Mouse (Mus musculus) urinary bladder, adult 2 months (tissue): ENCODE results near the gene Ifi208. TPM values are rescaled to one million over a fixed set of nuclear protein-coding genes. Genes with fewer than 3 reads are reported as not detected.
"Not testable (repeated sequence)": the region's sequence is repeated elsewhere in the genome, so short reads cannot be mapped to it uniquely, and the experiment has no call there.

ENCODE experiments used
- DNase-seq: peaks from one replicate; pipeline ENCODE4 v3.0.0; 2022; ENCODE audit warnings: low spot score
- polyA plus RNA-seq: library from polyadenylated mRNA; depleted of rRNA; stranded (reverse); fragments of >200 nt; gene quantifications from 2 replicates; pipeline ENCODE4 v1.2.3, GENCODE M21; 2012; rRNA removed

The Ifi208 gene
- 0.07 and 0.12 TPM in 2 replicates for polyA plus RNA-seq

GRCm38 (mm10) chr1:173673458-173674097 is at the start of gene Ifi208:
Gene Ifi208, plus strand, starts transcription at chr1:173673675.
- DNase-seq, result not testable (repeated sequence)

GRCm38 (mm10) chr1:173624052-173624451 is 49.4 kb upstream of the Ifi208 start:
- no peak for DNase-seq

GRCm38 (mm10) chr1:173626686-173627085 is 46.8 kb upstream of the Ifi208 start:
- DNase-seq, result no peak

- not testable (repeated sequence) for DNase-seq
Measured at GRCm38 (mm10) chr1:173630622-173631021, 42.9 kb upstream of the Ifi208 start, which contains the start of gene Ifi209. Gene Ifi209, plus strand, starts transcription at chr1:173630917.

GRCm38 (mm10) chr1:173633969-173634645 is 39.4 kb upstream of the Ifi208 start:
- no peak for DNase-seq

GRCm38 (mm10) chr1:173645393-173645792 is 28.1 kb upstream of the Ifi208 start:
- no peak for DNase-seq

GRCm38 (mm10) chr1:173657973-173658372 is 15.5 kb upstream of the Ifi208 start:
- DNase-seq, result no peak

- not testable (repeated sequence) for DNase-seq
Measured at GRCm38 (mm10) chr1:173678605-173679004, 5.1 kb downstream of the Ifi208 start.

GRCm38 (mm10) chr1:173694270-173694669 is 20.8 kb downstream of the Ifi208 start:
- DNase-seq, result no peak

- DNase-seq, result no peak
Measured at GRCm38 (mm10) chr1:173733219-173733618, 59.7 kb downstream of the Ifi208 start.

GRCm38 (mm10) chr1:173735015-173735414 is 61.5 kb downstream of the Ifi208 start:
- not testable (repeated sequence) for DNase-seq

GRCm38 (mm10) chr1:173736986-173737385 is 63.5 kb downstream of the Ifi208 start:
- no peak for DNase-seq

- DNase-seq, result no peak
Measured at GRCm38 (mm10) chr1:173740537-173740936, 67.1 kb downstream of the Ifi208 start.

GRCm38 (mm10) chr1:173741656-173742055 is 68.2 kb downstream of the Ifi208 start, which contains the start of gene Ifi207:
Gene Ifi207, minus strand, starts transcription at chr1:173741747.
- no peak for DNase-seq

GRCm38 (mm10) chr1:173742262-173742661 is 68.8 kb downstream of the Ifi208 start:
- no peak for DNase-seq

Other genes with a start within 250 kb of the Ifi208 start
- 0.65 and 1.1 TPM in 2 replicates for gene Ifi206, start 182.6 kb upstream of the Ifi208 start, polyA plus RNA-seq
- 0.06 and 0.16 TPM in 2 replicates for gene Ifi214, start 137.7 kb upstream of the Ifi208 start, polyA plus RNA-seq
- 3.0 and 3.2 TPM in 2 replicates for gene Ifi213, start 74.4 kb upstream of the Ifi208 start, polyA plus RNA-seq
- 1.5 and 1.9 TPM in 2 replicates for gene Ifi209, start 42.8 kb upstream of the Ifi208 start, polyA plus RNA-seq
- gene Ifi207, start 68.1 kb downstream of the Ifi208 start, polyA plus RNA-seq, result 9.0 and 11.8 TPM in 2 replicates
- gene Ifi204, start 93.3 kb downstream of the Ifi208 start, polyA plus RNA-seq, result 7.9 and 8.0 TPM in 2 replicates
- gene Ifi211, start 239.4 kb downstream of the Ifi208 start, polyA plus RNA-seq, result 6.8 and 6.9 TPM in 2 replicates